Mouse (Mus musculus): ENCODE measurements around the gene Nfatc3.
A peak's percentile ranks its signal among the peaks of the same experiment; 100 is the strongest.
"Not testable (repeated sequence)": the region's sequence is repeated elsewhere in the genome, so short reads cannot be mapped to it uniquely, and the experiment has no call there.

The Nfatc3 gene

GRCm38 (mm10) chr8:106058731-106059612 lies at the start of gene Nfatc3:
Gene Nfatc3, plus strand, starts transcription at chr8:106058840.
- DNase-seq = peak; percentile 99

- DNase-seq = peak; percentile 94
Observed at GRCm38 (mm10) chr8:106010748-106011642, 47.6 kb upstream of the Nfatc3 start.

GRCm38 (mm10) chr8:106011643-106011986 lies 47.0 kb upstream of the Nfatc3 start, which contains the start of gene Ddx28:
Gene Ddx28, minus strand, starts transcription at chr8:106011882.
- DNase-seq = no peak

- DNase-seq = not testable (repeated sequence)
Observed at GRCm38 (mm10) chr8:106012203-106012602, 46.4 kb upstream of the Nfatc3 start.

- no peak for DNase-seq
Observed at GRCm38 (mm10) chr8:106016284-106016683, 42.4 kb upstream of the Nfatc3 start.

- peak; percentile 53 for DNase-seq
Observed at GRCm38 (mm10) chr8:106017130-106017529, 41.5 kb upstream of the Nfatc3 start.

GRCm38 (mm10) chr8:106018039-106018438 lies 40.6 kb upstream of the Nfatc3 start:
- no peak for DNase-seq

- DNase-seq = peak; percentile 89
Observed at GRCm38 (mm10) chr8:106022483-106022882, 36.2 kb upstream of the Nfatc3 start.

- DNase-seq = no peak
Observed at GRCm38 (mm10) chr8:106038721-106039120, 19.9 kb upstream of the Nfatc3 start.

- DNase-seq = no peak
Observed at GRCm38 (mm10) chr8:106039605-106040004, 19.0 kb upstream of the Nfatc3 start.

GRCm38 (mm10) chr8:106040218-106040617 lies 18.4 kb upstream of the Nfatc3 start:
- peak; percentile 48 for DNase-seq

GRCm38 (mm10) chr8:106043055-106043454 lies 15.6 kb upstream of the Nfatc3 start:
- no peak for DNase-seq

- no peak for DNase-seq
Observed at GRCm38 (mm10) chr8:106044151-106044550, 14.5 kb upstream of the Nfatc3 start.

GRCm38 (mm10) chr8:106046872-106047559 lies 11.6 kb upstream of the Nfatc3 start:
- DNase-seq = no peak

GRCm38 (mm10) chr8:106047854-106048630 lies 10.6 kb upstream of the Nfatc3 start:
- no peak for DNase-seq

- DNase-seq = no peak
Observed at GRCm38 (mm10) chr8:106049840-106050239, 8.8 kb upstream of the Nfatc3 start.

GRCm38 (mm10) chr8:106051068-106051467 lies 7.6 kb upstream of the Nfatc3 start:
- DNase-seq = no peak

GRCm38 (mm10) chr8:106052510-106053089 lies 6.0 kb upstream of the Nfatc3 start:
- DNase-seq = peak; percentile 59

GRCm38 (mm10) chr8:106054190-106054811 lies 4.3 kb upstream of the Nfatc3 start:
- DNase-seq = peak; percentile 85

GRCm38 (mm10) chr8:106055038-106055437 lies 3.6 kb upstream of the Nfatc3 start:
- peak; percentile 63 for DNase-seq

GRCm38 (mm10) chr8:106056455-106056982 lies 2.1 kb upstream of the Nfatc3 start:
- no peak for DNase-seq

Data from thymus, postnatal 4 days (tissue).